Mouse (Mus musculus) megakaryocyte progenitor cell, adult 5-6 weeks (primary cell): ENCODE measurements around the gene A830031A19Rik. TPM values are rescaled to one million over a fixed set of nuclear protein-coding genes. Genes with fewer than 3 reads are reported as not detected.

Experiments
- ATAC-seq: replicated peaks from 2 replicates; pipeline ENCODE4 v1.8.0; 2016; ENCODE audit warnings: mild to moderate bottlenecking, moderate TSS enrichment, inconsistent platforms; ENCODE audit not compliant: poor library complexity
- total RNA-seq, 2 experiments: library from RNA; stranded (forward) in 1 of 2; stranded (reverse) in 1 of 2; fragments of 157-497, 149-512 nt in 1 of 2; fragments of 200-1000 nt in 1 of 2; gene quantifications; 2 replicates each; pipeline versions ENCODE4 v1.2.3 to v1.2.4; 2015 to 2017

The A830031A19Rik gene
- total RNA-seq, 2 experiments from 2014 or later: not detected

DNA sequence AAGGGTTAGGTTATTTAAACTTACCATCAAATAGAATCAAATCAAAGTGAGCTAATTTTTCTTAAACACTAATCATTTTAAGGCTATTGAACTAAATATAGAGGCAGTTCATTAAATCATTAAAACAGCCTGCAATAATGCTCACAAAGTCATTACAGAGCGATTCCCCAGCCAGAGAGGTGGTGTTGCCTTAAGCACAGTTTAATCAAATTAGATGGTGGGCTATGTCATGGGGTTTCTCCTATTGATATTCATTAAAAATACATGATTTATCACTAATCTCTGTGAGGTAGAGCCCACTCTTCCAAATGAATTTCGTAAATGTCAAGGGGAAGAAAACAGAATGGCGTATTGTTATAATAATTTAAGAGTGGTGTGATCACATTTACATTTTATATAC is 58.8 kb downstream of the A830031A19Rik start:
- ATAC-seq: no peak

DNA sequence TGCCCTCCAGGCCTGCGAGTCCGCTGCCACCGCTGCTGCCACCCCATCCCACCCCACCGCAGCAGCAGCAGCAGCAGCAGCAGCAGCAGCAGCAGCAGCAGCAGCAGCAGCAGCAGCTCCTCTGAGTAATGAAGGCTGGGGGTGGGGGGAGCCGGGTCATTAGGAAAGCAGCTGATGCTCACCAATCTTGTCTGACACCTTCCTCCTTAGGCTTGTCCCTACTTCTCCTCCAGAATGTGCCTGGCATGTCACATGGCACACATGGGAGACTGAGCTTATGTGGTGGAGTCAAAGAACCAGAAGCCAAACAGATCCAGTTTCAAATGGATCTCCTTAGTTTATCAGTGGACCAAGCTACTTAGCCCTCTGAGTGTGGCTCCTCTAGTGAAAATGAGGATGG is 60.2 kb downstream of the A830031A19Rik start:
- no peak for ATAC-seq

- no peak for ATAC-seq
Observed at GRCm38 (mm10) chr11:24012301-24012700, 62.6 kb downstream of the A830031A19Rik start.

GRCm38 (mm10) chr11:24008976-24009375 is 65.9 kb downstream of the A830031A19Rik start:
- ATAC-seq: no peak

DNA sequence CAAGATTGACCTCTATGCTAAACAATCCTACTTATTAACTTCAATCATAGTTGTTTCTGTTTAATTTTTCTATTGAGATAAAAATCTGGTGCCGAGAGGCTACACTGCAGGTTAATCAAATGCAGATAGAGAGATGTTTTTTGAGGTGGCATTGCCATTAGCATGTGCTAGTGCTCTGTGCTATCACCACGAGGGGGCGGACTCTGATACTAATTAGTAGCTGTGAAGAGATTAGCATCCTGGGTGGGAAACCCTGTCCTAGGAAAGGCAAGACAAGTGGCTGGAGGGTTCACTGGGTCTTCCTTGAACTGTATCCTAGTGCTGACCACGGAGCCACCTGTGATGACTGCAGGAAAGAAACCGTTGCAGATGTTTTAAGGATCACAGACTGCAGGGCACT is 66.6 kb downstream of the A830031A19Rik start:
- ATAC-seq: peak; percentile 73

DNA sequence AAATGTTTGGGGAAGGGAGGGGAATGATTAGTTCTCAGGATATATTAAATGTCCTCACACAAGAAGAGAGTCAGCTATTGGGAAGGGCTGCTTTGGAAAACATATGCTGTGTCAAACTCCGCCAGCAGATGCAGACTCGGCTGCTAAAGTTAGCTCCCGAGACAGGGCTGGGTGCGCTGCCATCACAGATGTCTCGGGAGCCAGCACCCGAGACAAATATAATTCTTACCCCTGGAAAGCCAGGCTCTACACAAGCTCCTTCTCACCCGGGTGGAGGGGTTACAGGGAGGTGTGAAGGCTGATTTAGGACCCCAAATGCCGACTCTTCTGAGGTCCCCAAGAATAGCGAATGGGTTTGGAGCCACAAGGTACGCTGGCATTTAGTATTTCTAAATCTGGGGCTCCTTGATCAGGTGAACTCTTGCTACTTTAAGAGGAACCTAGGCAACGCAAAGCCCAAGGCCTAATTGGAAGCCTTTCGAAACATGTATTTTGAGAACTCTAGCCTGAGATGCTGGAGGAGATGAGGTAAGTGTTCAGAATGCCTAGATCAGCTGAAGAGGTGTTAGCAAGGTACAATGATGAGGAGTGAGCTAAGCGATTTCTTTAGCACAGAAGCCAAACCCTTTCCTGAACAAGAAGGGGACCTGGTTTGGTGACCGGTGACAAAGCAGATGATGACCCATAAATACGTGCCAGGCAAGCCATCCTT is 69.3 kb downstream of the A830031A19Rik start:
- ATAC-seq: no peak

- no peak for ATAC-seq
Observed at GRCm38 (mm10) chr11:24000675-24001074, 74.2 kb downstream of the A830031A19Rik start.

Other genes with a start within 250 kb of the A830031A19Rik start
- gene Papolg, start 179.8 kb downstream of the A830031A19Rik start, total RNA-seq (2015): 17.9 and 24.2 TPM in 2 replicates
- 16.1 and 22.0 TPM in 2 replicates for gene Papolg, start 179.8 kb downstream of the A830031A19Rik start, total RNA-seq (2017)
- gene Bcl11a, start 3.0 kb upstream of the A830031A19Rik start, total RNA-seq (2015): 42.8 and 70.9 TPM in 2 replicates
- 24.3 and 29.1 TPM in 2 replicates for gene Bcl11a, start 3.0 kb upstream of the A830031A19Rik start, total RNA-seq (2017)